Mouse (Mus musculus) olfactory bulb, adult 2 months (tissue): ENCODE data around the gene Srsf1. TPM values are rescaled to one million over a fixed set of nuclear protein-coding genes. Genes with fewer than 3 reads are reported as not detected.

Experiments
- H3K27ac ChIP-seq: fragments of 200-500 bp; 2 replicates; pipeline ENCODE4 v1.5.1; 2012; ENCODE audit warnings: low read depth, low read length; ENCODE audit not compliant: insufficient read depth
- H3K4me1 ChIP-seq: fragments of 200-500 bp; 2 replicates; pipeline ENCODE4 v1.6.1; 2012; ENCODE audit warnings: low read length; ENCODE audit not compliant: control insufficient read depth, insufficient read depth
- H3K4me3 ChIP-seq: fragments of 200-500 bp; 2 replicates; pipeline ENCODE4 v1.5.1; 2012; ENCODE audit warnings: mild to moderate bottlenecking, low read depth, low read length, moderate library complexity; ENCODE audit not compliant: insufficient read depth
- CTCF ChIP-seq: fragments of 200-500 bp; IDR thresholded peaks from 2 replicates; pipeline ENCODE4 v1.5.1; 2012; ENCODE audit warnings: low read depth, mild to moderate bottlenecking, low read length, moderate library complexity; ENCODE audit not compliant: insufficient read depth
- POLR2A ChIP-seq: fragments of 200-500 bp; IDR thresholded peaks from 2 replicates; pipeline ENCODE4 v1.6.1; 2012; ENCODE audit warnings: mild to moderate bottlenecking, low read depth, low read length, moderate library complexity; ENCODE audit not compliant: insufficient read depth
- WGBS: fragments of 180-500 bp; shearing (Covaris S2); methylation state at CpG from one replicate; pipeline ENCODE4 v1.1.7; 2018; 5-methylcytosine and 5-hydroxymethylcytosine counted together
- polyA plus RNA-seq: library from polyadenylated mRNA; stranded (reverse); fragments of >200 nt; gene quantifications from 2 replicates; pipeline ENCODE4 v1.2.4, GENCODE M21; 2012; ENCODE audit warnings: low replicate concordance; ENCODE audit not compliant: missing spikeins, insufficient read depth, insufficient read length

The Srsf1 gene
- polyA plus RNA-seq, 1 experiment = 667 TPM

DNA sequence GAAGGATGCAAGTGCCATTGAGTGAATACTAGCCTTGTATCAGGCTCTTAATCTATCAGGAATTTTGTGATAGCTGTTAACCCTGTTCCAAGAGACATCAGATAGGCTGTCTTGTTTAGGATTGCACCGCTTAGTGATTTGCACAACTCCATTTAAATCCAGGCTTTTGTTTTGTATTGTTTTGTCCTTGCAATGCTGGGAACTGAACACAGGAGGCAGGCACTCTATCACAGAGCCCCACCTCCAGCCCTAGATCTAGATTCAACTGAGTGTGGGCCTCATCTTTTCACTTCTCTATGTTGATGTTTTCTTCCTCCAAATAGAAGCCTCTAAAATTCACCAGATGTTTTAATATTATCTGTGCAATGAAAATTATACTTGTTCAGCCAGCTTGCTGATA, 28.5 kb downstream of the Srsf1 start:
- peaks cover 7% of the 10 kb centered on the region for H3K4me1 ChIP-seq
- H3K4me3 ChIP-seq = no peak overlapping the region
- TF ChIP-seq CTCF (no peak), POLR2A (no peak)
- 43% methylated on average over 1 of the region's 1 CpGs for WGBS
- no peak overlapping the region for H3K27ac ChIP-seq

- 26% methylated on average over 1 of the region's 1 CpGs for WGBS
- no peak overlapping the region for H3K4me3 ChIP-seq
Observed at GRCm38 (mm10) chr11:88076394-88076793, 29.2 kb downstream of the Srsf1 start.

DNA sequence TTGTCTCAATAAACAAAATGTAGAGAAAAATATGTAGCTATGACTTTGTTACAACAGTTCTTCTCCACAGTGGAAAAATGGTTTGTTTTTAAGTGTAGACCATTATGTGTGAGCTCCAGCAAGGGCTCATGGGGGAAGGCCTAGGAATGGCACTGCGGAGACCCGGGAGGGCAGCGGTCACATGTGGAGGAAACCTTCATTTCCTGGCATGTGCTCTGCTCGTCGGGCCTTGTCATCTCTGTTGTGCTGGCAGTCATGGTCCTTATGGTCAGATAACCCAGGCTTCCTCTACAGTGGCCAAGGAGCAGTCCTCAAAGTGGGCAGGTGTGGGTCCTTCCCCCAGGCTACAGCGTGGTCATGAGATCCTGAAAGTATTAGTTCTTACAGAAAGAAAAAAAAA, 36.5 kb downstream of the Srsf1 start:
- Histone ChIP-seq H3K27ac (no peak overlapping the region), H3K4me1 (0 out of 2 replicates have a peak, but pooled peaks cover 2% of the 10 kb centered on the region), H3K4me3 (no peak overlapping the region)
- 77% methylated on average over 6 of the region's 6 CpGs for WGBS
- no peak for TF ChIP-seq POLR2A
- TF ChIP-seq CTCF = no peak

More at GRCm38 (mm10) chr11:88076394-88076793, 29.2 kb downstream of the Srsf1 start:
- Histone ChIP-seq H3K27ac (no peak overlapping the region), H3K4me1 (peaks cover 7% of the 10 kb centered on the region)
- no peak for TF ChIP-seq CTCF
- TF ChIP-seq POLR2A = no peak

DNA sequence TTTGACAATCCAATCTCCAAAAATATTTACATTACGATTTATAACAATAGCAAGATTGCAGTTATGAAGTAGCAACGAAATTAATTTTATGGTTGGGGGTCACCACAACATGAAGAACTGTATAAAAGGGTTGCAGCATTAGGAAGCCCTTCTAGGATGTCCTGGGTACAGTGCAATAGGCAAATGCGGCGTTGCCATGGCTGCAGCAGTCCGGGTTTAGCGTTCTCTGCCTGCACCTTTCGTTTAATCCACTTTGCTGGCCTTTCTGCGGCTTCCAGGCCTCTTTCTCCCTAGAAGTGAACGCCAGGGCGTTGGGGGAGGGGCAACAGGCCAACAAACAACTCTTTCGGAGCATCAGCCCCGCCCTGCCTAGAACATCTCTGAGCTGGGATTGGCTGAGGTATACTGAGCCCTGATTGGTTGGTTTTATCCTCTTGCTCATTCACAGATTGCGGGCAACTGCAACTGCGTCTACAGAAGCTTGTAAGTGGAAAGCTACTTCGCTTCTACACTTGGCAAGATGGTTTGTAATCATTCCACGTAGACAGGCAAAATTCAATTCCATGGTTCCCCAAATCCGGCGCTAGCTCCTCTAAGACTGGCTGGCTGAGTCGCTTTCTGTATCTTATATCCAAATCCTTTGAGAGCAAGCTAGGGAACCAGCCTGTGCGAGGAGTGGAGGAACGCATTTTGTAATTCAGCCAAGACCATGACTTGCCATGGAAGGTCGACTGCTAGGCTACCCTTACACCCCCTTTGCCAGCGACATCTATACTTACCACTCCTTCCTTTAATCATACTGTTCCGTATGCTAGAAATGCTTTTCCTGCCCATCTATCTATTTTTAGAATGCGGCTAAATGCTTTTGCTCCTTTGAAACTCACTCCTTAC, 39.8 kb downstream of the Srsf1 start:
- WGBS = 3% methylated on average over 25 of the region's 25 CpGs
- Histone ChIP-seq H3K27ac (no peak overlapping the region), H3K4me3 (peak overlapping the region; percentile 35), H3K4me1 (0 out of 2 replicates have a peak, but pooled peaks cover 4% of the 10 kb centered on the region)
- no peak for TF ChIP-seq CTCF
- no peak for TF ChIP-seq POLR2A

DNA sequence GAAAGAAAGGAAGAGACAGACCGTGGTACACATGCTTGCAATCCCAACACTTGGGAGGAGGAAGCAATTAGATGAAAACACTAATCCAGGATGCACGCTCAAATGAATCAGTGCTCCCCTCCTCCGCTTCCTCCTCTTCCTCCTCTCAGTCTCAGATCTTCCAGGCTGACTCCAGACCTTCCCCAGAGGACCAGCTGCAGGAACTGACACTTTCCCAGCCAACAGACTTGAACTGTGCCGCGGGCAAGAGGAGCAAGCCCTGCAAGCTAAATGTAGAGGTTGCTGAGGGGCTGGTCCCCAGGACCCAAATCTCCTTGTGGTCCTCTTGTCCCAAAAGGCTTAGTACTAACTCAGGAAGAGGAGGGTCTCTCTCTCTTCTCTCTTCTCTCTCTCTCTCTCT, 42.0 kb downstream of the Srsf1 start:
- 65% methylated on average over 5 of the region's 5 CpGs for whole genome bisulfite sequencing
- no peak overlapping the region for H3K27ac ChIP-seq
- no peak for TF ChIP-seq CTCF
- TF ChIP-seq POLR2A = no peak

GRCm38 (mm10) chr11:88090293-88090692, 43.1 kb downstream of the Srsf1 start:
- H3K27ac ChIP-seq = no peak overlapping the region
- WGBS = 83% methylated on average over 5 of the region's 5 CpGs
- TF ChIP-seq CTCF (no peak), POLR2A (no peak)
- H3K4me3 ChIP-seq = no peak overlapping the region
- H3K4me1 ChIP-seq = 0 out of 2 replicates have a peak, but pooled peaks cover 4% of the 10 kb centered on the region

More for the DNA sequence above, 42.0 kb downstream of the Srsf1 start:
- Histone ChIP-seq H3K4me1 (0 out of 2 replicates have a peak, but pooled peaks cover 4% of the 10 kb centered on the region), H3K4me3 (no peak overlapping the region)

DNA sequence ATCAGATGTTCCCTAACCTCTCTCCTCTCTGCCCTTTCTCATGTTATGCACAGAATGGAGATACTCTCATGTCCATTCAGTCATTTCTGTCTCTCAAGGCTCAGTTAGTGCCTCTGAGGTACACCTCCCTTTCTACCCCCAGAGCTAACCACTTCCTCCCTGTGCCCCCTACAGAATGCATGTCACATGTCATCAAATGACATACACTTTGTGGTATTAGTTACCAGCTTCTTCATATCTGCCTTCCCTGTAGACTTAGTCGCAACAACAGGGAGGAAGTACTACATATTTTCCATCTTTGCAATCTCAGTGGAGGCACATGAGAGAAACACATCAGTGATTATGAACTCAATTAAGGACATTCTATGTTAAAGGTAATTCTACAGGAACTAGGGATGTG, 44.8 kb downstream of the Srsf1 start:
- 0 out of 2 replicates have a peak, but pooled peaks cover 2% of the 10 kb centered on the region for H3K4me1 ChIP-seq
- 98% methylated on average over 1 of the region's 1 CpGs for WGBS
- TF ChIP-seq CTCF (no peak), POLR2A (no peak)

GRCm38 (mm10) chr11:88097173-88097572, 50.0 kb downstream of the Srsf1 start:
- TF ChIP-seq CTCF (no peak), POLR2A (no peak)
- 24% methylated on average over 4 of the region's 4 CpGs for WGBS
- Histone ChIP-seq H3K4me3 (no peak overlapping the region), H3K4me1 (peaks cover 20% of the 10 kb centered on the region), H3K27ac (no peak overlapping the region)

More for the DNA sequence above, 44.8 kb downstream of the Srsf1 start:
- Histone ChIP-seq H3K27ac (no peak overlapping the region), H3K4me3 (no peak overlapping the region)

DNA sequence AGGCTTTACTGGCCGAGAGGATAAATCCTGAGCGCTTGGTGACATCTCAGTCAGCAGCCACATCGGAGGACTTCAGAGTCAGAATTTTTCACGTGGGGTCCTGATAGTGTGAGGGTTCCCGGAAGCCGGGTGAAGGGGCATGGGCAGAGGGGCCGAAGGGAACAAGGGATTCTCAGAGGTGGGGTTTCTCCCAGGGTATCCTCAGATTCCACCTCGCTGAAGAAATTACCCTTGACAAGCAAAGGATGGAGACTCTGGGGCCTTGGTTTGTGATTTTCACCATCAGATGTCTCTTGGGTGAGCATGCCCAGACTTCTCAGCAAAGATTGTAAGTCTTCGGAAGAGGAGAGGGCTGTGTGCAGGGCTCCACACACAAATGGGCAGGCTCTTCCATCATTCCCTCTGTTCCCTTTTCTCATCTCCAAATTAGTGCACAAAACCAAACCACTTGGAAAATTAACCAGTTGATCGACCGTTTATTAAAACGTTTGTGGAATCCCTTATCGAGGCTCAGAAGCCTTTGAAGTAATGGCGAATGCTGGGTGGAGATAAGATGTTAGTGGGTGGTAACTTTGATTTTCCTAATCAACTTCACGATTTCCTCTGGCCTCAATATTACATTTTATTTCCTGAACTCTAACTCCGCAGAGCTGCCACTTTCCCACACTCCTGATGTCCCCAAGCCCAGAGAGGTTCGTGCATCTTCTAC, 51.0 kb downstream of the Srsf1 start, which contains the start of gene Cuedc1:
TSS of gene Cuedc1 (plus strand) at position 38 of the 709 bp plus-strand sequence.
- Histone ChIP-seq H3K27ac (peak within 1 kb of the TSS; percentile 89), H3K4me3 (peak within 1 kb of the TSS; percentile 98), H3K4me1 (peaks cover 20% of the 10 kb centered on the region)
- TF ChIP-seq POLR2A = no peak
- no peak for TF ChIP-seq CTCF
- WGBS = 33% methylated on average over 17 of the region's 17 CpGs
